Mouse (Mus musculus) cerebellum, adult 2 months (tissue): ENCODE measurements around the gene Top3a.

Source experiments
- CTCF ChIP-seq: fragments of 200-500 bp; IDR thresholded peaks from 2 replicates; pipeline ENCODE4 v1.5.1; 2011; ENCODE audit warnings: low read depth, mild to moderate bottlenecking, control low read depth, low read length, moderate library complexity, borderline replicate concordance; ENCODE audit not compliant: insufficient read depth
- POLR2A ChIP-seq: fragments of 200-500 bp; IDR thresholded peaks from 2 replicates; pipeline ENCODE4 v1.6.1; 2011; ENCODE audit warnings: low read length, control low read depth, borderline replicate concordance; ENCODE audit not compliant: insufficient read depth

- TF ChIP-seq POLR2A (no peak), CTCF (no peak)
Measured at GRCm38 (mm10) chr11:60755570-60755969, 21.6 kb downstream of the Top3a start.
